Mouse (Mus musculus): Measurements from ENCODE around the gene Psmc5. TPM values are rescaled to one million over a fixed set of nuclear protein-coding genes. Genes with fewer than 3 reads are reported as not detected.

The Psmc5 gene
- total and polyA plus RNA-seq, 3 experiments: 54.5 to 104 (median 91.8) TPM

DNA sequence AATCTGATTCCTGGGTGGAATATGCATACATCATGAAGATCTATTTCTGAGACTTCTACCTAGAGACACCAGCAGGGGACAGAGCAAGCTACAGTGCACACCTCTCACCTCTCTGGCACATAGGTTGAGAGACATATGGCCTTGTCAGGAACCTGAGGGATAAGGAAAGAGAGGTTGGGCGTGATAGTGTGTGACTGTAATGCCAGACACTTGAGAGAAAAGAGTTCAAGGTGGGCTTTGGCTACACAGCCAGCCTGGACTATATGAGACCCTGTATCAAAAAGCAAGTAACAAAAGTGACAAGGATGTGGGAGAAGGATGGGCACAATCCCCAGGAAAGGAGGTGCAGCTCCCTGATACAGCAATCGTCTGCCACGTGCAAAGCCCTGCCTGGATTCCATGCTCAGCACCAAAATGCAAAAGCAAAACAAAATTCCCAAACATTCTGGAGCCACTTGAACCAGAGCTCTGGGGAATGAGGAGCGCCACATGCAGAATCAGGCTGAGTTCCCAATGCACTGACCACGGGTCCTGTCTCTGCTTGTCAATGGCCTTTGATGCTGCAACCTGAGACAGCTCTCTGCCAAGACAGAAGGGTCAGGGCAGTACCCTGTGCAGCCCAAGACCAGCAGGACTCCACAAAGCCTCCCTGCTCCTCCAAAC lies 15.3 kb downstream of the Psmc5 start:
- Histone ChIP-seq H3K4me1 (ENCODE audit: control insufficient read depth, insufficient read depth, low read length) (peaks cover 24% of the 10 kb centered on the region), H3K36me3 (ENCODE audit: control insufficient read depth, insufficient read depth, low read length) (peaks cover 8% of the 10 kb centered on the region; the same call in 1 of the 2 replicates), H3K9ac (ENCODE audit: low read depth, low read length) (peak overlapping the region; percentile 50), H3K79me2 (replicated peaks; ENCODE audit: control insufficient read depth, insufficient read depth, low read length) (peaks cover 1% of the 10 kb centered on the region), H3K27me3 (ENCODE audit: control insufficient read depth, insufficient read depth, low read length) (no peaks in the 10 kb centered on the region), H3K4me3 (peak overlapping the region; percentile 94), H3K27ac (peak overlapping the region; percentile 97)
- 20% methylated on average over 5 of the region's 5 CpGs for WGBS
- intact Hi-C loops (cut with DNase I): loop anchor here (2.0 to 10.0 kb wide), 3 partner anchors 14 to 514 kb away; partner anchors contain the start of genes Cep95, Ddx5, Ftsj3 and Psmc5
- DNase-seq: peak in 1 of 2 experiments; percentile 44
- TF ChIP-seq CTCF (IDR thresholded peaks at IDR 0.05): 0 out of 2 replicates have a peak, but pooled peaks have one; percentile 4
- TF ChIP-seq EP300 (IDR thresholded peaks at IDR 0.05; ENCODE audit: insufficient read depth, low read depth, low read length): no peak

- WGBS: 1% methylated on average over 41 of the region's 41 CpGs
- peak in 1 of 2 experiments; percentile 33 for DNase-seq
- 0 out of 2 replicates have a peak, but pooled peaks have one; percentile 2 for TF ChIP-seq CTCF (IDR thresholded peaks at IDR 0.05)
- TF ChIP-seq POLR2A (IDR thresholded peaks at IDR 0.05; ENCODE audit: insufficient read depth, low read depth, low read length): no peak
- Histone ChIP-seq H3K36me3 (ENCODE audit: control insufficient read depth, insufficient read depth, low read length) (peaks cover 8% of the 10 kb centered on the region; the same call in 1 of the 2 replicates), H3K9ac (ENCODE audit: low read depth, low read length) (peak overlapping the region; percentile 98), H3K79me2 (replicated peaks; ENCODE audit: control insufficient read depth, insufficient read depth, low read length) (peaks cover 1% of the 10 kb centered on the region), H3K4me1 (ENCODE audit: control insufficient read depth, insufficient read depth, low read length) (peaks cover 27% of the 10 kb centered on the region), H3K27ac (peak overlapping the region; percentile 97), H3K27me3 (ENCODE audit: control insufficient read depth, insufficient read depth, low read length) (no peaks in the 10 kb centered on the region), H3K4me3 (peak overlapping the region; percentile 94)
- intact Hi-C loops (cut with DNase I): loop anchor here (2.0 to 10.0 kb wide), 4 partner anchors 15 to 513 kb away; partner anchors contain the start of genes Ccdc47, Cep95, Ddx42 and Ddx5
These were observed 16.1 kb downstream of the Psmc5 start for GRCm38 (mm10) chr11:106271794-106272643.

- peaks cover 24% of the 10 kb centered on the region for H3K4me1 ChIP-seq (ENCODE audit: control insufficient read depth, insufficient read depth, low read length)
These were observed 16.8 kb downstream of the Psmc5 start, which contains the start of gene Smarcd2 for GRCm38 (mm10) chr11:106272644-106273310. Gene Smarcd2, minus strand, starts transcription at chr11:106272972.

DNA sequence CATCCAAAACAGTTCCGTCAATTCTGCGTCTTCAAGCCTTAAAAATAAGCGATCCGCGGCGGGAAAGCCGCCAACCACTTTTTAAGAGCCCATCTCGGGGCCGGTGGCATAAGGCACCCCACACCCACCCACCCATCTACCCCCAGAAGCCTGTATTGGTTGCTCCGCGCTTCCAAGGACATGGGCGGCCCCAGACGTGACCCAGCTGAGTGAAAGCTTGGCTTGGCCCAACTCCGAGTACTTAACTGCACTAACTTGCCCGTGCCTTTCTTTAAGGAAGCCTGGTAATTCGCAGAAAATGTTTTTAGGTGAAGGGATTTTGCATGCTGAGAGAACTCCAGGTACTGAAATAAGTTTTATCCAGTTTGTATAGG lies 17.3 kb downstream of the Psmc5 start:
- peak overlapping the region; percentile 87 for H3K27ac ChIP-seq
- TF ChIP-seq EP300 (IDR thresholded peaks at IDR 0.05; ENCODE audit: insufficient read depth, low read depth, low read length) (no peak), POLR2A (IDR thresholded peaks at IDR 0.05; ENCODE audit: insufficient read depth, low read depth, low read length) (no peak), CTCF (IDR thresholded peaks at IDR 0.05) (no peak)
- H3K4me1 ChIP-seq (ENCODE audit: control insufficient read depth, insufficient read depth, low read length): peaks cover 20% of the 10 kb centered on the region
- no peaks in the 10 kb centered on the region for H3K27me3 ChIP-seq (ENCODE audit: control insufficient read depth, insufficient read depth, low read length)
- H3K79me2 ChIP-seq (replicated peaks; ENCODE audit: control insufficient read depth, insufficient read depth, low read length): no peaks in the 10 kb centered on the region; the same call in 1 of the 2 replicates
- peak overlapping the region; percentile 74 for H3K9ac ChIP-seq (ENCODE audit: low read depth, low read length)
- 10% methylated on average over 16 of the region's 16 CpGs for WGBS
- intact Hi-C loops (cut with DNase I): loop anchor here (2.0 to 10.0 kb wide), 3 partner anchors 56 to 512 kb away; partner anchors contain the start of genes Ccdc47, Cep95, Ddx42 and Ddx5
- no peak for DNase-seq
- peaks cover 8% of the 10 kb centered on the region; the same call in 1 of the 2 replicates for H3K36me3 ChIP-seq (ENCODE audit: control insufficient read depth, insufficient read depth, low read length)
- H3K4me3 ChIP-seq: peak overlapping the region; percentile 94

More at GRCm38 (mm10) chr11:106272644-106273310, 16.8 kb downstream of the Psmc5 start, which contains the start of gene Smarcd2:
- no peaks in the 10 kb centered on the region; the same call in 1 of the 2 replicates for H3K79me2 ChIP-seq (replicated peaks; ENCODE audit: control insufficient read depth, insufficient read depth, low read length)
- TF ChIP-seq POLR2A (IDR thresholded peaks at IDR 0.05; ENCODE audit: insufficient read depth, low read depth, low read length) (peak; percentile 91), CTCF (IDR thresholded peaks at IDR 0.05) (no peak), EP300 (IDR thresholded peaks at IDR 0.05; ENCODE audit: insufficient read depth, low read depth, low read length) (0 out of 2 replicates have a peak, but pooled peaks have one; percentile 31)
- intact Hi-C loops (cut with DNase I): loop anchor here (2.0 to 10.0 kb wide), 3 partner anchors 56 to 512 kb away; partner anchors contain the start of genes Ccdc47, Cep95, Ddx42 and Ddx5
- H3K4me3 ChIP-seq: peak within 1 kb of the TSS; percentile 94
- under 1% methylated on average over 72 of the region's 72 CpGs for WGBS
- peaks cover 8% of the 10 kb centered on the region; the same call in 1 of the 2 replicates for H3K36me3 ChIP-seq (ENCODE audit: control insufficient read depth, insufficient read depth, low read length)
- no peaks in the 10 kb centered on the region for H3K27me3 ChIP-seq (ENCODE audit: control insufficient read depth, insufficient read depth, low read length)
- peak within 1 kb of the TSS; percentile 97 for H3K27ac ChIP-seq
- peak within 1 kb of the TSS; percentile 98 for H3K9ac ChIP-seq (ENCODE audit: low read depth, low read length)
- DNase-seq: peak; percentile 99 to 100

- Histone ChIP-seq H3K79me2 (replicated peaks; ENCODE audit: control insufficient read depth, insufficient read depth, low read length) (no peaks in the 10 kb centered on the region; the same call in 1 of the 2 replicates), H3K27me3 (ENCODE audit: control insufficient read depth, insufficient read depth, low read length) (no peaks in the 10 kb centered on the region), H3K36me3 (ENCODE audit: control insufficient read depth, insufficient read depth, low read length) (peaks cover 6% of the 10 kb centered on the region; the same call in 1 of the 2 replicates), H3K4me3 (no peak overlapping the region), H3K9ac (ENCODE audit: low read depth, low read length) (no peak overlapping the region), H3K27ac (no peak overlapping the region), H3K4me1 (ENCODE audit: control insufficient read depth, insufficient read depth, low read length) (peaks cover 16% of the 10 kb centered on the region)
- intact Hi-C loops (cut with DNase I): loop anchor here (2.0 to 10.0 kb wide), 3 partner anchors 57 to 511 kb away; partner anchors contain the start of genes Ccdc47, Cep95, Ddx42 and Ddx5
- 96% methylated on average over 6 of the region's 6 CpGs for WGBS
- TF ChIP-seq POLR2A (IDR thresholded peaks at IDR 0.05; ENCODE audit: insufficient read depth, low read depth, low read length) (no peak), CTCF (IDR thresholded peaks at IDR 0.05) (no peak), EP300 (IDR thresholded peaks at IDR 0.05; ENCODE audit: insufficient read depth, low read depth, low read length) (no peak)
- no peak for DNase-seq
These were observed 17.9 kb downstream of the Psmc5 start for GRCm38 (mm10) chr11:106273811-106274210.
